Mouse (Mus musculus) spleen, adult 2 months (tissue): ENCODE measurements at regions not wholly inside any gene's neighbourhood (a gene's known extent, or its start where the extent isn't known, plus 50 kb on each side); places are given as distances from the start of the nearest gene placed in this dataset.

Source experiments
- DNase-seq, 2 experiments: peaks; one replicate each; pipeline versions ENCODE4 v3.0.0 to v3.0.0-alpha.2; 2012 to 2021; ENCODE audit warnings: low spot score in 2 of 2, low read depth in 1 of 2
- H3K27ac ChIP-seq: fragments of 200-500 bp; 2 replicates; pipeline ENCODE4 v1.5.1; 2012; ENCODE audit warnings: low read length, inconsistent platforms; ENCODE audit not compliant: insufficient read depth
- H3K27me3 ChIP-seq: fragments of 200-500 bp; 2 replicates; pipeline ENCODE4 v1.6.1; 2012; ENCODE audit warnings: mild to moderate bottlenecking, moderate library complexity, low read length, inconsistent platforms; ENCODE audit not compliant: control insufficient read depth, insufficient read depth
- H3K36me3 ChIP-seq: fragments of 200-500 bp; 2 replicates; pipeline ENCODE4 v1.6.1; 2012; ENCODE audit warnings: mild to moderate bottlenecking, low read length, inconsistent platforms; ENCODE audit not compliant: control insufficient read depth, insufficient read depth
- H3K4me1 ChIP-seq: fragments of 200-500 bp; 2 replicates; pipeline ENCODE4 v1.6.1; 2011; ENCODE audit warnings: inconsistent platforms; ENCODE audit not compliant: control insufficient read depth, insufficient read depth, insufficient read length
- H3K4me3 ChIP-seq: fragments of 200-500 bp; 2 replicates; pipeline ENCODE4 v1.5.1; 2011; ENCODE audit warnings: mild to moderate bottlenecking, inconsistent platforms; ENCODE audit not compliant: insufficient read depth, insufficient read length; ENCODE audit errors: extremely low read depth
- CTCF ChIP-seq: fragments of 200-500 bp; IDR thresholded peaks from 2 replicates; pipeline ENCODE4 v1.5.1; 2011; ENCODE audit warnings: mild to moderate bottlenecking, inconsistent platforms; ENCODE audit not compliant: insufficient read depth, insufficient read length, insufficient replicate concordance; ENCODE audit errors: extremely low read depth
- POLR2A ChIP-seq: fragments of 200-500 bp; IDR thresholded peaks from 2 replicates; pipeline ENCODE4 v1.6.1; 2011; ENCODE audit warnings: low read depth, low read length, inconsistent platforms
- WGBS: fragments of 180-500 bp; shearing (Covaris S2); methylation state at CpG from one replicate; pipeline ENCODE4 v1.1.7; 2018; 5-methylcytosine and 5-hydroxymethylcytosine counted together

GRCm38 (mm10) chr17:48784417-48784816 lies 147.8 kb upstream of the Lrfn2 start:
- no peak overlapping the region for H3K27ac ChIP-seq
- no peak for DNase-seq
- TF ChIP-seq CTCF: no peak
- no peak for TF ChIP-seq POLR2A
- no peaks in the 10 kb centered on the region for H3K36me3 ChIP-seq
- no peaks in the 10 kb centered on the region for H3K4me1 ChIP-seq
- WGBS: 83% methylated on average over 5 of the region's 5 CpGs
- H3K4me3 ChIP-seq: no peak overlapping the region
- no peaks in the 10 kb centered on the region for H3K27me3 ChIP-seq

GRCm38 (mm10) chr17:48786501-48786900 lies 145.7 kb upstream of the Lrfn2 start:
- H3K27me3 ChIP-seq: no peaks in the 10 kb centered on the region
- 88% methylated on average over 12 of the region's 12 CpGs for WGBS
- DNase-seq: no peak
- no peak overlapping the region for H3K4me3 ChIP-seq
- H3K36me3 ChIP-seq: no peaks in the 10 kb centered on the region
- no peak overlapping the region for H3K27ac ChIP-seq
- TF ChIP-seq POLR2A: no peak
- TF ChIP-seq CTCF: no peak
- no peaks in the 10 kb centered on the region for H3K4me1 ChIP-seq

- no peak overlapping the region for H3K4me3 ChIP-seq
- no peak overlapping the region for H3K27ac ChIP-seq
- no peaks in the 10 kb centered on the region for H3K36me3 ChIP-seq
- no peaks in the 10 kb centered on the region for H3K27me3 ChIP-seq
- TF ChIP-seq POLR2A (no peak), CTCF (no peak)
- DNase-seq: no peak
- H3K4me1 ChIP-seq: no peaks in the 10 kb centered on the region
- 91% methylated on average over 7 of the region's 7 CpGs for WGBS
These were observed 142.3 kb upstream of the Lrfn2 start for GRCm38 (mm10) chr17:48789846-48790245.

GRCm38 (mm10) chr17:48790526-48790925 lies 141.7 kb upstream of the Lrfn2 start:
- Histone ChIP-seq H3K27me3 (no peaks in the 10 kb centered on the region), H3K4me1 (no peaks in the 10 kb centered on the region), H3K36me3 (no peaks in the 10 kb centered on the region), H3K4me3 (no peak overlapping the region), H3K27ac (no peak overlapping the region)
- DNase-seq: no peak
- no peak for TF ChIP-seq CTCF
- TF ChIP-seq POLR2A: no peak
- WGBS: 81% methylated on average over 6 of the region's 6 CpGs

GRCm38 (mm10) chr17:48792954-48793353 lies 139.2 kb upstream of the Lrfn2 start:
- no peak for TF ChIP-seq POLR2A
- TF ChIP-seq CTCF: no peak
- Histone ChIP-seq H3K36me3 (no peaks in the 10 kb centered on the region), H3K27me3 (no peaks in the 10 kb centered on the region), H3K4me1 (no peaks in the 10 kb centered on the region), H3K4me3 (no peak overlapping the region), H3K27ac (no peak overlapping the region)
- 55% methylated on average over 5 of the region's 5 CpGs for WGBS
- no peak for DNase-seq

- TF ChIP-seq CTCF: no peak
- TF ChIP-seq POLR2A: no peak
- DNase-seq: no peak
- Histone ChIP-seq H3K27ac (no peak overlapping the region), H3K36me3 (no peaks in the 10 kb centered on the region), H3K4me3 (no peak overlapping the region), H3K27me3 (no peaks in the 10 kb centered on the region), H3K4me1 (no peaks in the 10 kb centered on the region)
- 89% methylated on average over 5 of the region's 5 CpGs for WGBS
These were observed 136.4 kb upstream of the Lrfn2 start for GRCm38 (mm10) chr17:48795773-48796172.

- TF ChIP-seq POLR2A: no peak
- no peak for TF ChIP-seq CTCF
- Histone ChIP-seq H3K36me3 (no peaks in the 10 kb centered on the region), H3K4me3 (no peak overlapping the region), H3K27ac (no peak overlapping the region), H3K4me1 (no peaks in the 10 kb centered on the region), H3K27me3 (no peaks in the 10 kb centered on the region)
- no peak for DNase-seq
- 70% methylated on average over 3 of the region's 3 CpGs for WGBS
These were observed 134.0 kb upstream of the Lrfn2 start for GRCm38 (mm10) chr17:48798196-48798595.

- 63% methylated on average over 7 of the region's 7 CpGs for WGBS
- Histone ChIP-seq H3K27me3 (no peaks in the 10 kb centered on the region), H3K4me1 (no peaks in the 10 kb centered on the region), H3K4me3 (no peak overlapping the region), H3K36me3 (no peaks in the 10 kb centered on the region), H3K27ac (no peak overlapping the region)
- TF ChIP-seq POLR2A (no peak), CTCF (no peak)
- no peak for DNase-seq
These were observed 129.5 kb upstream of the Lrfn2 start for GRCm38 (mm10) chr17:48802673-48803072.
